Mouse (Mus musculus) right cerebral cortex, postnatal 4 days (tissue): Measurements from ENCODE around the gene Mgll.

ENCODE experiments used
- DNase-seq: peaks from one replicate; pipeline ENCODE4 v3.0.0-alpha.2; 2022

Gene Mgll

DNA sequence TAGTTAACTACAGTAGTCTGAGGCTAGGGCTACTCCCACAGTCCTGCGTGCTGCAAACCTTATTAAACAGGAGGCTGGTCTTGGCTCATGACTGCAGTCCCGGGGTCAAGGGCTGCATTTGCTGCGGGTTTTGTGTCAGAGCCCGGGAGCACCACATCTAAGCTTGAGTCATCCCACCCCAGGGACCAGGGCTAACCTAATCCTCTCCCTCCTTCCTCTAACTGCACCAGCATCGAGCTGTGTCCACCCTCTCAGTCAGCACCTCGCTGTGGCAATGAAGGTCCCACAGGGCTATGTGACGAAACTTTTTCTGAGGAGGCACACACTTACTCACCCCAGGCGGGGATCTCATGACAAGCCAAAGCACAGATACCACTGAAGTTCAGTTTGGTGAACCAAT is 22.1 kb downstream of the Mgll start:
- DNase-seq = no peak

DNA sequence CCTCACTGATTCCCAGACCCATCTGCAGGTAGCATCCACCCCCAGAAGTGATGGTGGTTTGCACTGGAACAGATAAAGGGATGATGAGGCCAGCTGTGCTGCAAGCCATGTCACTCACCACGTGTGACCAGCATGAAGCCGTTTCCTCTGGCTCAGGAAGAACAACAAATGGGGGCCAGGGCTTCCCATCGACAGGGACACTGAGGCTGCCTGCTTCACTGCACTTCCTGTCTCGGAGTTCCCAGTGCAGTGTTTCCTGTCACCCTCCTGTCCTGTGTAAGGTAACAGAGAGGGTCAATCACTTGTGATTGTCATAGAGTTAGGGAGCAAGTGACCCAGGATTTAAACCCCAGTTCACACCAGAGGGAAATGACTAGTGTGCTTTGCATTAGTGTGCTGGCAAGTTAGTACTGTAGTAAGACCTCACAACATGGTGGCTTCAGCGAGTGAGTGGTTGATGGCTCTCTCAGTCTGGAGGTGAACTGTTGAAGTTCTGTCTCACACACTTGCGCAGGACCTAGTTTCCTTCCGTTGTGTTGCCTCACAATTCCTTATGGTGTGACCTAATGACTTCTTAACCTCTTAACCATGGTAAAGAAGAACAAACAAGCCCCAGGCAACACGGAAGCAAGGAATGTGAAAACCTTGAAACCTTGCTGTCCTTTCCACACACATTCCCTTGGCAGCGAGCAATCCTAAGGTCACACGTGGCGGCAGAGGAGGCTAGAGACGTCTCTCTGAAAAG is 23.3 kb downstream of the Mgll start:
- DNase-seq = no peak

DNA sequence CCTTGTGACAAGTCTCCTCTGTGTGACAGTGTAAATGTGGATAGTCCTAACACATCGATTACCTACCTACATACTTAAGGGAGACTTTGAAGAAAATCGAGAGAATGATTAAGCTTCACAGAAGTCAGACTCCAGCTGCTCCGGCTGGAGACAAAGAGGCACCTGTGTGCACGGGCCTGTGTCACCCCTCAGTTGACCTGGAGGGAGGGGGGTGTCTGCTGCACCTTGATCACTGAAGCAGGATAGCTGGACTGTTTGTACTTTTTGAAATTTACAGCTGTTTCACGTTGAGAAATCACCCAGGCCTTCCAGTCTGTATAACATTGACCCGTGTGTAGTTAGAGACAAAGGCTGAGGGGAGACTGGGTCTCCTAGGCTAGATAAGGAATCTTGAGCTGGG is 26.7 kb downstream of the Mgll start:
- DNase-seq = no peak

DNA sequence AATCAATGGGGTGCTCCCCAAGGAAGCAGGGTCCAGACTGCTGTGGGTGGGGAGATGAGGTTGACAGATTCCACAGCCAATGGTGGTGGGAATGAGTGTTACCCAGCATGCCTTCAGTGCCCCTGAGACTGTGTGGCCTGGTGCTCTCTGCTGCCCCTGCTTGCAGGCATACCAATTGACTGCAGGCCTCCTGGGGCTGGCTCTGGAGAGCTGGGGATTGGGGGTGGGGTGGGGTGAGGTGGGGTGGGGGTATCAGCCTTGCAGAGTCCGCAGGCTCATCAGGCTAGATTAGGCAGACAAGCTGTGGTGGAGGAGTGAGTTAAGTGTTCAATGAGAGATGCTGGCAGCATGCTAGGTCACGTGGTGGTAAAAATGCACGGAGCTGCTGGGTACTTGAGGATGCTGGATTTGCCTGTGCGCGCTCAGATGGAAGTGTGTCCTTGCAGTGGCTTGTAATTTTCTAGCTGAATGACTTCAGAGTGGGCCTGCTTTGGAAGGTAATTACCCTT is 28.6 kb downstream of the Mgll start:
- no peak for DNase-seq

DNA sequence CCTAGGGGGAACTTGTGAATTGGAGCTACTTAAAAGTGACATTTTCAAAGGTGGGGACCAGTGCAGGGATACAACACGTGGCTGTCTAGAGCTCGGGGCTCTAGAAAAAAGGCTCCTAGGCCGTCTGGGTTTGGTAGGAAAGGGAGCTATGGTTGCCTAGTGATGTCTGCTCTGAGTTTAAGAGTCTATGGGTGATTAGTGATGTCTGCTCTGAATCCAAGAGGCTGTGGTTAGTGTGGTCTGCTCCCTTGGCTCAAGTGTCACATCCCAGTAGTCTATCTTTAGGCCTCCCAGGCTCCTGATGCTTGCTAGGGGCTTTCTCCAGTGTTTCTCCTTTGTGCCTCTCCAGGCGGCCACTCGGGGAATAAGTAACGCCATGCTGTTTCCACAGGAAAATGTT is 29.4 kb downstream of the Mgll start:
- no peak for DNase-seq

DNA sequence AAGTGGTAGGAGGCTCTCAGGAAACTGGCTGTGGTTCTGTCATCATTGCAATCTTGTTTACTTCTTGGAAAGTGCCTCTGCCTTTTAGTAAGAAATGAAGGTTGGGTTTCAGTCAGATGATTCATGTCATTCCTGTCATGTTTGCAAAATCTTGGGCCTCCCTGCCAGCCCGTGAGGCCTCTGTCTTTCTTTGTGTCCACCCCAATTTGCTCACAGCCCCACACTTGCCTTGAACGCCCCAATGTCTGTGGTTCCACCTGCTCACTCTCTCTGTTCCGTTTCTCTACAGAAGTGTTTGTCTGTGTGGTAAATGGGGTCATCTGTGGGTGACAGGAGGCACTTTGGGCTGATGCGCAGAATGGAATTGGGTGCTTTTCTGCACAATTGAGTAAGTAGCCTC is 32.8 kb downstream of the Mgll start:
- DNase-seq = no peak

DNA sequence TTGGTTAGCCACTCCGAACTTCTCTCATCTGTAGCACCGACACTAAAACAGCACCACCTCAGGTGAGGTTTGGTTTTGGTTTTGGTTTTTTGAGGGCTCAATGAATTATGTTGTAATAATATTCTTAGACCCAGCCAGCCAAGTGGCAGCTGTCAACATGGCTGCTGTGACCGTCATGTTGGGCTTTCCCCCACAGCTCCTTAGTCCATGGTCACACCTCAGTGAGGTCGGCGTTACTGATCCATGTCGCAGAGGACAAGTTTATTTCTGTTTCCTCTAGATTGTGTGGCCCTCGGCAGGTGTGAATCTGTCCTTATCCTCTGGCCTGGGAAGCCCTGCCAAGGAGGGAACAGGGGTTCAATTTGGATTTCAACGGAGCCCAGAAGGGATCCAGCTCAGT is 33.9 kb downstream of the Mgll start:
- DNase-seq = no peak

DNA sequence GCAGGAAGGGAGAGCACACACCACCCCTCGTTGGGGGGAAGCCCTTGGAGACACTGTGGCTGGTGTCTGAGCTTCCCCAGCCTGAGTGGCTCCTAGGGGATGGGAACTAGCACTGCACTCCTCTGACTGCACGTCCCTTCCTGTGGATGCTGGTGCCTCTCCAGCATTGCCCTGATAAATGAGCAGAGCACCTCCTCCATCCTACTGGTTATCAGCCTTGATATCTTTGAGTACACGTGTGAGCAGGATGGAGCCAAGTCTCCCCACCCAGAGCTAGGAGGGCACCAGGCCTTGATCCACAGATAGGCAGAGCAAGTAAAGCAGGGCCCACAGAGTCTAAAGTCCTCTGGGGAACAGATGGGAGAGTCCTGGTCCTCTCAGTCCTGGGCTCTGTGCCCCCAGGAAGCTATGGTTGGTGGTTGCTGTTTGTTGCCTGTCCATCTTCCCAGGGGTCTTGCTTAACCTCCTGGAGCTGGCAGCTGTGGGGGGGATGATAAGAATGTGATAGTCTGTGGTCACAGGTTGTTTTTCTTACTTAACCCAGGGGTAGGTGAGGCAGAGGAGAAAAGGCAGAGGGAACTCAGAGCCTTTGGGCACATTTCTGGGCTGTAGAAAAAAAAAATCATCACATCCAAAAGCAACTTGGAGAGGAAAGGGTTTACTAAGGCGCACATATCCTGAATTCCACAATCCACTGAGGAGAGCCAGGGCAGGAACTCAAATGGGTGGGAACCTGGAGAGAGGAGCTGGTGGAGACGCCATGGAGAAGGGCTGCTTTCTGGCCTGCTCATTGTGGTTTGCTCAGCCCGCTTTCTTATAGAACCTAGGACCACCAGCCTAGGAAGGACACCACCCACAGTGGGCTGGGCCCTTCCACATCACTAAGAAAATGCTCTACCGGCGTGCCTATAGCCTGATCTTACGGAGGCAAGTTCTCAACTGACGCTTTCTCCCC is 34.6 kb downstream of the Mgll start:
- no peak for DNase-seq

DNA sequence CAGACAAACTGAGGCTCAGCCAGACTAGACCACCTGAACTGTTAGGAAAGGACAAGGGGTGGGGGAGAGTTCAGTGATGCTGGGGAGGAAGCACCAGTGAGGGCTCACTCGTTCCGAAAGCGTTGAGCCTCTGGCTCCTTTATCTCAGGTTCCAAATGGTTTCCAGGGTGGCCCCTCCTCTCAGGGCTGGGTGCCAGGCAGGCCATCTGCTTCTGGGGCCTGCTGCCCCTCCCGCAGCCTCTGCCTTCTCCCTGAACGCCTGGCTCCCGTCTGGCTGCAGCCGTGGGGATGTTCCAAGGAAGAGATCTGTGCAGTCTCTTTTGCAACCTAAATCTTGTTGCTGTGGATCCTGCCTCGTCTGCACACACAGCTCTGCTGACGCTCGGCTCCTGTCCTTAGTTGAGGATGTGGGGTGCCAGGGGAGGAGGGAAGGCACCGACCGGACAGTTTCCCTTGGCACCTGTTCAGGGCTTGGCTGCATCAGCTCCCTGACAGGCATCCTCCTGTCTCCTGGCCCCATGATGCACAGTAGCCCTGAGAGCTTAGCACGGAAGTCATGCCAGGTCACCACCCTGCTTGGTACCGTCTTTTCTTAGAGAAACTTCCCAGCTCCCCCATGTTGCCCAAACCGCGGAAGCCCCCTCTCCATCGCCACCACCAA is 35.7 kb downstream of the Mgll start:
- DNase-seq = peak; percentile 76

DNA sequence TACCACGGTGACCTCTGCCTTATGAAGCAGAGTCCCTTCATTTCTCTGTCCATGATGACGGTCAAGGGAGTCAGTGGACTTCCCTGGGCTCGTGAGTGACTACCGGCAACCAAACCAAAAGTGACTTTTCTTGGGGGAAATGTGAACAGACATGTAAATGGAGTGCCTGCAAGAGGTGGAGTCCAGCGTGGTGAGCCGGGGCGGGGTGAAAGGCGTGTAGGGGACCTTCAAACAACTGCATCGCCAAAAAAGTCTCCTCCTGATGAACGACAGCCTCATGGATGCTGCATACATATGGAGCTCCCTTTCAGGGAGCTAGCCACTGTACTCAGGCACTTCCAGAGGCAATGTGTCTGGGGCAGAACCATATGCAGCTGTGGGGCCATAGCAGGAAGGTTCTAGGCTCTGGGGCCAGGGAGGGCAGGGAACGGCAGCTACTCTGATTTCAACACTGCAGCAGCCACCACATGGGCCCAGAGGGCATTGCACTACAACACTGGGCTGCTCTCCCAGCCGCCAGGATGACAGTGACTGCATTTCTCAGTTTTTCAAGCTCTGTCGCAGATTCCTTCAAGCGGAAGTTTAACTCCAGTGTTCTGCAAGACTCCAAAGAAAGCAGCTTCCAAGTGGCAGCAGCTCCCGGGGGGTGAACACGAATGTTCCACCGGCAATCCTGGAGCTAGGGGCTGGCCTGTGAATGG is 36.9 kb downstream of the Mgll start:
- no peak for DNase-seq

DNA sequence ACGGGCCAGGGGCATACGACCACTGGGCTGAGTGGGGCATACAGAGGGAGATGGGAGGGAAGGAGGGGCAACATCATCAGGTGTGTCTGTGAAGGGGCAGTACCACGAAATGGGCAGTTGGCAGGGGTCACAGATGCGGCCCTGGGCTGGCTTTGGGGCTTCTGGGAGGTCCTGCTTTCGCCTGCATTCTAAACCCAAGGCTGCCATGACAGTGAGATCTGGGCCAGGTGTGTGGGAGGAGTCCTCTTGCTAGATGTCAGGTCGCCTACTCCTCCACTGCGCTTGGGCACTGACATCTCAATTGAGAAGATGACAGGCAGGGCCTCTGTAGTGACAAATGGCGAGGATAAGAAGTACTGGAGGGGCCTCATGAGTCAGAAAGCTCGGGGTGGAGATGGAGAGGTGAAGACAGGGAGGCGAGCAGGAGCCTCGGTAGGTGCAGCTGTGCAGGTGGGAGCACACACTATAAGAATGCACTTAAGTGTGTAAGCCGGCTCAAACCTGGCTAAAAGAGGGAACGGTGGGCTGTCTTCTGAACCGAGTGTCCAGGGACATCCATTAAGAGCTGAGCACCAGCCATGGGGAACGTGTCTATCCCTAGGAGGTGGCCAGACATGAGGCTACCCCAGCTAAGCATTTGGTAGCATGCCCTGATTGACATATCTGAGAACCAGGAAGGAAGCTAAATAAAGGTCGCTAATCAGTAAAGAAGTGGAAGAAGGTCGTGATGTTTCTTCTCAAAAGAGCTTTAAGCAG is 37.6 kb downstream of the Mgll start:
- DNase-seq = no peak

DNA sequence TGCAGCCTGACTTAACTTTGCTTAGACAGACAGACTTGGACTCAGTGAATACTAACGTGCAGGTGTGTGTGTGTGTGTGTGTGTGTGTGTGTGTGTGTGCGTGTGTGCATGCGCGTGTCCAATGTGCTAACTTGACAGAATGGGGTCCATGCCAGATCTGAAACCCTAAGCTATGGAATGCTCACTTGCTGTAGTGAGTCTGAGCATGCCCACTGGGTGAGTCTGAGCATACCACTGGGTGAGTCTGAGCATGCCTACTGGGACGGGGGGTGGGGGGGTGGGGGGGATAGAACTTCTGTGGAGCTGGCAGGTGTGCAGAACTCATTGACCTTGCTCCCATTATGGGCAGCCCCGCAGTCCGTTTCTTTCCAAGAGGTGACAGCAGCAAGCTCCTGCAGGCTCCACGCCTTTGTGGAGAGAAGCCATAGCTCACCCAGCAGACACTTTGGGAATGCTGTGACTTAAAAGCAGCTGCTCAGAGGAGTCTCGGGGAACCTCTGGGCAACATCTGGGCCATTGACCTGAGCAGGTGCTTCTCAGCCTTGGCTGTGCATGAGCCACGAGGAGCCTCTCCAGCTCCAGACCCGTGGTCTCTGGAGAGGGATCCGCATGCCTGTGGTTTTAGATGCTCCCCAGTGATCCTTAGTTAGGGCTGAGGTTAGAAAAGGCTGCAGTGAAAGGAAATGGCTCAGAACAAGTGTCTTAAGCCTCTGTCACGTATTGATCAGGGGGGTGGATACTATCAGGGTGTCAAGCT is 38.4 kb downstream of the Mgll start:
- DNase-seq = no peak

DNA sequence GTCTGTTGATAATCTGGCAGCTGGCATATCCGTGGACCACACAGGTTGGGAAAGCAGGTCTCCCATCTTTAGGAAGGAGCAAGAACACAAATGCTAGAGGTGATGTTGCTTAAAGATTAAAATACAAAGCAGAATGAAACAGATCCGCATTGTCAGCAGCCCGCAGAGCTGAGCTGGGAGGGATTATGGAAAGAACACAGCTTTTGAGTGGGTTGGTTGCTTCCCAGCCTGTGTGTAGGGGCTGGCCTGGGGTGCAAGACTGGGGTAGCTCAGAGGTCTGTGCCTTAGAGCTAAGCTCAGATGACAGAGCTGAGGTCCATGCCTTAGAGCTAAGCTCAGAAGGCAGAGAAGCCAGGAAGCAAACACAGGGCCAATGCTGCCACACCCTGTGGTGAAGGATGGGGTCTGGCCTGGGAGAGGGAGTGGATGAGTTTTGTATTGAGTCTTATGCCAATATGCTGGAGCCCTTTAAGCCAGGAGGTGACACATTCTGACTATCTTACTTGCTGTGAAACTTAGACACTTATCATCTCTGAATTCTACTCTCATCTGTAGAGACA is 39.4 kb downstream of the Mgll start:
- DNase-seq = no peak

DNA sequence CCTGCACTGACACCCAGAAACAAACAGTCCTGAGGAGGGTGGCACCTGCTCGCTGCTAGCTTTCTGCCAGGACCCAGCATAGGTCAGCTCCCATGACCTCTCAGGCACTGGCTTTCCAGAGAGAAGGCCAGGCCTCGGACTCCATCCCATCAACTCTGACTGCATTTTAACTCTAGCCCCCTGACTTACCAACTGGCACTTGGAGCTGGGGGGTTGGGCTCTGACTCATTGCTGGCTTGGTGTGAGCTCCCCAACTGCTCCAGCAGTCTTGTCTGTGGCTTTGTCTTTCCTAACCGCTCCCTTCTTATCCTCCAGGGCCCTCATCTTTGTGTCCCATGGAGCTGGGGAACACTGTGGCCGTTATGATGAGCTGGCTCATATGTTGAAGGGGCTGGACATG is 40.1 kb downstream of the Mgll start:
- no peak for DNase-seq

DNA sequence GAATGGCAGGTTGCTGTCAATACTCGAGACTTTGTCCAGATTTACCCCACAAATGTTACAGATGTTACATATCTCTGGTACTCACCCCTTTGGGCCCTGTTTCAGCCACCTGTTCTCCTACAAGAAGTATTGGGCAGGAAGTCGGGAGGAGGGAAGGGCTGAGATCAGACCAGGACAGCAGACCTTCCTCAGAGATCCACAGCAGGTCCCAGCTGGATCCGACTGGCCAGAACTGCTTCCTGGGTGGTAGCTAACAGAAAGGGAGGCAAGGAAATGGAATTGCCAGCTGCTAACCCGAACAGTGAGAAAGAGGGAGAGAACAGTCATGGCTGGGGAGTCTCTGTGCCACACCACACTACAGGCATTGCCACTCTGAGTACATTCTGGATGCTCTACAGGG is 43.5 kb downstream of the Mgll start:
- DNase-seq = no peak

DNA sequence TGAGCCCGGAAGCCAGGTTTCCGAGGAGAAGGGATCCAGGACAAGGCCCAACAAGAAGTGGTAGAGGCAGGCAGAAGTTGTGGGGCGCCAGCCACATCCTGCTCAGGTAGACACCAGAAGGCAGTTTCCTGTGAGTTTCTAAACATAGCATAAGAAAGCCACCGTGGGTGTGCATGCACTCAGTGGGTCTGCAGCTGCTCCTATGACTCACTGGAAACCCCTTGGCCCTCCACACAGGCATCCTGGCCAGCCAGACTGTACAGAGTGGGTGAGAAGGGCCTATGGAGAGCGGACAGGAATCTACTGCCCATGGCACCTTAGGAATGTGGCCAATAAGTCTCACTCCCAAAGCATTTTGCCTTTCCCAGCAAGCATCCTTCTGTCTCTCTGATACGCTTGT is 45.5 kb downstream of the Mgll start:
- DNase-seq = no peak

DNA sequence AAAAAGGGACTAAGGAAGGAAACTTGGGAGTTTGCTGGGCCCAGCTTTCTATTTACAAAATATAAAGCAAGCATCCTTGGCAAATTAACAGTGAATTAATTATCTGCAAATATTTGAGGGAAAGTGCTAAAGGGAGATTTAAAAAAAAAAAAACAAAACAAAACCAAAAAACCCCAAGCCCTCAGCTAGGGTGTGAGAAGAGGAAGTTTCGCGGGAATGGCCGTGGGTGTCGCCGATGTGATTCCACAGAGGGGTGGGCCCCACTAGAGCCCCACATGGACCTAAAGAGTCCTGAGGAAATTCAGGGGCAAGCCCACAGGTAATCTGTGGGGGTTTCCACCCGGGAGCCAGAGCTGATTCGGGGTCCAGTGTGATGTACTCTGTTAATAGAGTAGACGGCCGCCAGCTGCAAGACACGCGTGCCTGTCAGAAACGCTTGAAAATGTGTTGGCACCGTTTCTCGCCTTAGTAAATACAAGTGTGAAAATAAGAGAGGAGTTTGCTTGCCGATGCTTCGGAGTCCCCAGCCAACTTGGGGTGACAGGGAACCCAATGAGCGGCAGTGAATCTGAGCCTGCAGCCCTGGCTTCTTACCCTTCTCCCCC is 46.2 kb downstream of the Mgll start:
- no peak for DNase-seq

DNA sequence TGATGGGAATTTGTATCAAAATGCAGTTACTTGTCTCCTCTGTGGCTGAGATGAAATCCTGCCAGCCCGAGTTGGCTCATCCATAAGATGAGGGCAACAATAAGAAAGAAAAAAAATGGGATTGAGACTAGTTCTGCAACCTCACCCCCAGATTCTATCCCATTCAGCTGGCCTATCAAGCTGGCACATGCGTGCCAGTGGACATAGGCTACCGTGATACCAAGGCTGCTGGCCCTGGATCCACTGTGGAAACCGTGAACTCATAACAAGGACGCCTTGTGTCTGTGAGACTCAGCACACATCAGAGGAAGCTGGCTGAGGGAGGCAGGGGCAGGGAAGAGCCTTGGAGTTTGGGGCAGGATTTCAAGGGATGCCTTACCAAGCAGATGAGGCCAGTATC is 46.8 kb downstream of the Mgll start:
- DNase-seq = no peak

DNA sequence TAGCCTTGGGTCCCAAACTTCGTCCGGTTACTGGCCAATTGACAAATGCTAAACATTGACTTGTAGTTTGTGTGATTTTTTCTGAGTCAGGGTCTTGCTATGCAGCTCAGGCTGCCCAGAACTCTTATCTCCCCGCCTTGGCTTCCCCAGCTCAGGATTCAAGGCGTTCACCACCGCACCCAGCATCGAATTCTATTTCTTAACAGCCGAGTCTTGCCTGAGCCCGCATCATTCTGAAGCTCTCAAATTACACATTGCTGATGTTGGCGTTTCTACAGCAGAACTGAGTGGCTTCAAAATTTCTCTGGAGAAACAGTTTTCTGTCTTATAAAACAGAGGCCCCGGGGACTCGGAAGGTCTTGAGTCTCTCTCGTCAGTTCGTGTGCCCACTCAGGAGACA is 47.8 kb downstream of the Mgll start:
- DNase-seq = no peak

DNA sequence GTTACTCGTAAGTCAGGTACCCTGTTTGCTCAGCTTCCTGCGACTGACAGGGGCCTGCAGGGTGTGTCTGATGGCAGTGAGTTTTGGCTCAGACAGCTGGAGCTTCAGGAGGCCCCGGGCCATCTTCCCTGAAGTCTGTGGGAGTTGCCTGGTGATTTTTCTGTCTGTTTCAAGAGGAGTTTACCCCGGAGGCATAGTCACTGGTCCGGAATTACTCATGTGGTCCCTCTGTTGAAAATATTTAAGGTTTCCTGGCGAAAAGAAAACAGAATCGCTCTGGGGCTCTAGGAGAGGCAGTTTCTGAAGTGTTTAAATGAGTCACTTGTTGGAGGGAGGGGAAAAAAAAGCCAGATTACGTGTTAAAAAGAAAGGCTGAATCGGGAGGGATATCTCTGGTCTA is 49.8 kb downstream of the Mgll start:
- no peak for DNase-seq

DNA sequence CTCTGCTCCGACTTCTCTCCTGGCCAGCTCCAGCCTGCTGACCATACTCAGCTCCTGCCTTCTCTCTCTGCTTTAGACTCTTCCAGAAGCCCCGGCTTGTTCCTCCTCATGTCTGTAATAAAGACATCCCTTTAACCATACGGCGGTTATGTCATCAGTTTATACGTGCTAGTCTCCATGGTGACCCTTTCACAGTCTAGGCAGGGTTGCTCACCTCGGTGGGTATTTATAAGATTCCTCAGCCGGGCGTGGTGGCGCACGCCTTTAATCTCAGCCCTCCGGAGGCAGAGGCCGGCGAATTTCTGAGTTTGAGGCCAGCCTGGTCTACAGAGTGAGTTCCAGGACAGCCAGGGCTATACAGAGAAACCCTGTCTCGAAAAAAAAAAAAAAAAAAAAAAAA is 51.1 kb downstream of the Mgll start:
- DNase-seq = no peak
